Mouse (Mus musculus) heart, embryonic 12.5 days (tissue): ENCODE data around the gene Ptprr. TPM values are rescaled to one million over a fixed set of nuclear protein-coding genes. Genes with fewer than 3 reads are reported as not detected.

ENCODE experiments used
- ATAC-seq: fragments of 200-750 bp; cut with Nextera tagmentation; 2 replicates; pipeline ENCODE4 v1.8.0; 2017; ENCODE audit warnings: moderate TSS enrichment, moderate library complexity; ENCODE audit not compliant: insufficient number of reproducible peaks, low FRiP score
- H3K27ac ChIP-seq: fragments of 300-500 bp; sonication (generic); 2 replicates; pipeline ENCODE4 v1.5.1; 2016; ENCODE audit warnings: mild to moderate bottlenecking, moderate library complexity; ENCODE audit not compliant: poor library complexity, severe bottlenecking
- H3K27me3 ChIP-seq: fragments of 300-500 bp; sonication (generic); replicated peaks from 2 replicates; pipeline ENCODE4 v1.6.1; 2016; ENCODE audit warnings: mild to moderate bottlenecking, moderate library complexity
- H3K36me3 ChIP-seq: fragments of 300-500 bp; sonication (generic); 2 replicates; pipeline ENCODE4 v1.6.1; 2016; ENCODE audit warnings: mild to moderate bottlenecking, moderate library complexity
- H3K4me1 ChIP-seq: fragments of 300-500 bp; sonication (generic); replicated peaks from 2 replicates; pipeline ENCODE4 v1.6.1; 2016; ENCODE audit warnings: mild to moderate bottlenecking
- H3K4me2 ChIP-seq: fragments of 300-500 bp; sonication (generic); 2 replicates; pipeline ENCODE4 v1.6.1; 2016; ENCODE audit warnings: mild to moderate bottlenecking, moderate library complexity
- H3K4me3 ChIP-seq: fragments of 300-500 bp; sonication (generic); 2 replicates; pipeline ENCODE4 v1.5.1; 2016; ENCODE audit warnings: mild to moderate bottlenecking
- H3K9ac ChIP-seq: fragments of 300-500 bp; sonication (generic); 2 replicates; pipeline ENCODE4 v1.6.1; 2016; ENCODE audit warnings: mild to moderate bottlenecking, moderate library complexity
- H3K9me3 ChIP-seq: fragments of 300-500 bp; sonication (generic); replicated peaks from 2 replicates; pipeline ENCODE4 v1.6.1; 2016; ENCODE audit warnings: mild to moderate bottlenecking, moderate library complexity
- WGBS: fragments of 180-500 bp; shearing (Covaris S2); methylation state at CpG from one replicate; pipeline ENCODE4 v1.1.7; 2016; 5-methylcytosine and 5-hydroxymethylcytosine counted together
- polyA plus RNA-seq: library from polyadenylated mRNA; unstranded; fragments of >200 nt; fragmentation: Nextera tagmentation; extraction: Ambion mirVana; gene quantifications from 2 replicates; pipeline ENCODE4 v1.2.1, GENCODE M21; 2016

Gene Ptprr
- polyA plus RNA-seq, 1 experiment from 2014 or later = 0.80 TPM

GRCm38 (mm10) chr10:116115881-116116677 lies 98.1 kb downstream of the Ptprr start:
- no peaks in the 10 kb centered on the region for H3K4me1 ChIP-seq
- WGBS = 69% methylated on average over 4 of the region's 4 CpGs
- ATAC-seq = no peak
- no peak overlapping the region for H3K27ac ChIP-seq
- no peaks in the 10 kb centered on the region for H3K36me3 ChIP-seq
- H3K27me3 ChIP-seq = no peaks in the 10 kb centered on the region
- H3K9me3 ChIP-seq = peaks cover 15% of the 10 kb centered on the region
- no peak overlapping the region for H3K4me2 ChIP-seq
- H3K4me3 ChIP-seq = no peak overlapping the region
- no peak overlapping the region for H3K9ac ChIP-seq

- Histone ChIP-seq H3K4me3 (no peak overlapping the region), H3K4me1 (no peaks in the 10 kb centered on the region), H3K27me3 (no peaks in the 10 kb centered on the region), H3K4me2 (no peak overlapping the region), H3K36me3 (no peaks in the 10 kb centered on the region), H3K9me3 (peaks cover 15% of the 10 kb centered on the region), H3K27ac (no peak overlapping the region), H3K9ac (no peak overlapping the region)
- 43% methylated on average over 8 of the region's 8 CpGs for WGBS
- no peak for ATAC-seq
These were observed 99.0 kb downstream of the Ptprr start for GRCm38 (mm10) chr10:116117060-116117459.

- Histone ChIP-seq H3K36me3 (no peaks in the 10 kb centered on the region), H3K27me3 (no peaks in the 10 kb centered on the region), H3K9ac (no peak overlapping the region), H3K4me1 (no peaks in the 10 kb centered on the region), H3K27ac (no peak overlapping the region), H3K4me2 (no peak overlapping the region), H3K4me3 (no peak overlapping the region), H3K9me3 (no peaks in the 10 kb centered on the region)
- WGBS = 84% methylated on average over 2 of the region's 2 CpGs
- no peak for ATAC-seq
These were observed 103.5 kb downstream of the Ptprr start for GRCm38 (mm10) chr10:116121463-116121862.

- H3K4me1 ChIP-seq = no peaks in the 10 kb centered on the region
- H3K9me3 ChIP-seq = no peaks in the 10 kb centered on the region
- H3K27ac ChIP-seq = no peak overlapping the region
- no peak overlapping the region for H3K9ac ChIP-seq
- H3K27me3 ChIP-seq = no peaks in the 10 kb centered on the region
- H3K4me3 ChIP-seq = no peak overlapping the region
- 90% methylated on average over 2 of the region's 2 CpGs for WGBS
- ATAC-seq = no peak
- no peaks in the 10 kb centered on the region for H3K36me3 ChIP-seq
- H3K4me2 ChIP-seq = no peak overlapping the region
These were observed 105.8 kb downstream of the Ptprr start for GRCm38 (mm10) chr10:116123808-116124207.

- H3K36me3 ChIP-seq = no peaks in the 10 kb centered on the region
- no peak for ATAC-seq
- 57% methylated on average over 5 of the region's 5 CpGs for WGBS
- no peak overlapping the region for H3K9ac ChIP-seq
- no peaks in the 10 kb centered on the region for H3K4me1 ChIP-seq
- H3K4me2 ChIP-seq = no peak overlapping the region
- H3K4me3 ChIP-seq = no peak overlapping the region
- no peaks in the 10 kb centered on the region for H3K27me3 ChIP-seq
- no peaks in the 10 kb centered on the region for H3K9me3 ChIP-seq
- H3K27ac ChIP-seq = no peak overlapping the region
These were observed 107.4 kb downstream of the Ptprr start for GRCm38 (mm10) chr10:116125364-116125763.

GRCm38 (mm10) chr10:116130401-116130800 lies 112.4 kb downstream of the Ptprr start:
- H3K4me3 ChIP-seq = no peak overlapping the region
- no peaks in the 10 kb centered on the region for H3K36me3 ChIP-seq
- H3K4me2 ChIP-seq = no peak overlapping the region
- H3K9me3 ChIP-seq = no peaks in the 10 kb centered on the region
- no peaks in the 10 kb centered on the region for H3K27me3 ChIP-seq
- H3K27ac ChIP-seq = no peak overlapping the region
- no peaks in the 10 kb centered on the region for H3K4me1 ChIP-seq
- 69% methylated on average over 3 of the region's 3 CpGs for WGBS
- ATAC-seq = no peak
- H3K9ac ChIP-seq = no peak overlapping the region

GRCm38 (mm10) chr10:116131223-116131622 lies 113.2 kb downstream of the Ptprr start:
- H3K9ac ChIP-seq = no peak overlapping the region
- H3K36me3 ChIP-seq = no peaks in the 10 kb centered on the region
- H3K4me1 ChIP-seq = no peaks in the 10 kb centered on the region
- no peak overlapping the region for H3K4me2 ChIP-seq
- WGBS = 69% methylated on average over 4 of the region's 4 CpGs
- H3K27me3 ChIP-seq = no peaks in the 10 kb centered on the region
- H3K27ac ChIP-seq = no peak overlapping the region
- ATAC-seq = no peak
- no peaks in the 10 kb centered on the region for H3K9me3 ChIP-seq
- no peak overlapping the region for H3K4me3 ChIP-seq

GRCm38 (mm10) chr10:116132233-116132632 lies 114.2 kb downstream of the Ptprr start:
- Histone ChIP-seq H3K36me3 (no peaks in the 10 kb centered on the region), H3K27ac (no peak overlapping the region), H3K9ac (no peak overlapping the region), H3K4me1 (no peaks in the 10 kb centered on the region), H3K27me3 (no peaks in the 10 kb centered on the region), H3K9me3 (no peaks in the 10 kb centered on the region), H3K4me3 (no peak overlapping the region), H3K4me2 (no peak overlapping the region)
- ATAC-seq = no peak
- WGBS = 63% methylated on average over 4 of the region's 4 CpGs

- no peak overlapping the region for H3K4me3 ChIP-seq
- H3K4me1 ChIP-seq = no peaks in the 10 kb centered on the region
- no peak overlapping the region for H3K27ac ChIP-seq
- no peak overlapping the region for H3K4me2 ChIP-seq
- no peaks in the 10 kb centered on the region for H3K36me3 ChIP-seq
- no peaks in the 10 kb centered on the region for H3K27me3 ChIP-seq
- H3K9ac ChIP-seq = no peak overlapping the region
- no peak for ATAC-seq
- 70% methylated on average over 2 of the region's 2 CpGs for WGBS
- no peaks in the 10 kb centered on the region for H3K9me3 ChIP-seq
These were observed 117.2 kb downstream of the Ptprr start for GRCm38 (mm10) chr10:116135187-116135586.

GRCm38 (mm10) chr10:116140226-116140625 lies 122.2 kb downstream of the Ptprr start:
- no peaks in the 10 kb centered on the region for H3K4me1 ChIP-seq
- no peak overlapping the region for H3K9ac ChIP-seq
- ATAC-seq = no peak
- no peaks in the 10 kb centered on the region for H3K9me3 ChIP-seq
- no peak overlapping the region for H3K27ac ChIP-seq
- WGBS = 83% methylated on average over 8 of the region's 8 CpGs
- H3K27me3 ChIP-seq = no peaks in the 10 kb centered on the region
- no peak overlapping the region for H3K4me2 ChIP-seq
- H3K4me3 ChIP-seq = no peak overlapping the region
- no peaks in the 10 kb centered on the region for H3K36me3 ChIP-seq

- H3K36me3 ChIP-seq = no peaks in the 10 kb centered on the region
- H3K4me1 ChIP-seq = no peaks in the 10 kb centered on the region
- H3K9ac ChIP-seq = no peak overlapping the region
- H3K4me3 ChIP-seq = no peak overlapping the region
- WGBS = 79% methylated on average over 10 of the region's 10 CpGs
- H3K27ac ChIP-seq = no peak overlapping the region
- no peak overlapping the region for H3K4me2 ChIP-seq
- H3K9me3 ChIP-seq = no peaks in the 10 kb centered on the region
- ATAC-seq = no peak
- H3K27me3 ChIP-seq = no peaks in the 10 kb centered on the region
These were observed 125.7 kb downstream of the Ptprr start for GRCm38 (mm10) chr10:116143684-116144083.

- Histone ChIP-seq H3K27me3 (no peaks in the 10 kb centered on the region), H3K4me2 (no peak overlapping the region), H3K4me1 (no peaks in the 10 kb centered on the region), H3K9me3 (no peaks in the 10 kb centered on the region), H3K27ac (no peak overlapping the region), H3K4me3 (no peak overlapping the region), H3K36me3 (no peaks in the 10 kb centered on the region), H3K9ac (no peak overlapping the region)
- WGBS = 75% methylated on average over 9 of the region's 9 CpGs
- no peak for ATAC-seq
These were observed 128.1 kb downstream of the Ptprr start for GRCm38 (mm10) chr10:116146091-116146490.
